ENCODE assay signal across 22 mouse cellular contexts in the genomic region with DNA sequence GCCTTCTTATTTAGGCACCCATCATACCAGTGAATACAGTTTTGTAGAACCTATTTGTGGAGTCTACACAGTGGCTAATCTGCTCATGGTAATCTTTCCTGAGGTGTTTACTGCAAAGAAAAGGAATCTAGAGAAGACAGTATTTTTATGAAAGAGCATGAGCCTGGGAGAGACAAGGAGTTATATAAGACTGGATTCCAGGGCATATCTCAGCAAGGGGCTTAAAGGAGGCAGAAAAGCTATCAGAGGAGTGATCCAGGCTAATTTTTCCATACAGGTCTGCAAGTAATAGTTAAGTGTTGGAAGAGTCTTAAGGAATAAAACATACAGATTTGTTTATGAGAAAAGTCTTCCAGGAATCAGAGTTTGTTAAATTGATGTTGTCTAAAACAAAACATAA.
"Had no signal": no experiment of that assay in that cellular context is flagged by ENCODE, and none has a peak within 500 bp of the region (broad histone marks: within the 10 kb centered on the region; RNA-seq: fewer than 3 reads in every experiment).

No protein-coding gene starts in this region.

- ATAC-seq: hindbrain, embryonic 16.5 days; hindbrain, postnatal 0 days; inflammation-experienced regulatory T-cells, adult 6 months; intestine, embryonic 15.5 days; intestine, embryonic 16.5 days; intestine, postnatal 0 days had no signal

- DNase-seq: heart, postnatal 10 days; heart, postnatal 14 days; heart, postnatal 36 days; heart, postnatal 4 days; kidney, adult 11 months; kidney, adult 18-20 months; kidney, adult 2 months; kidney, adult 8-10 months; kidney, adult 9 months; kidney, postnatal 10 days; kidney, postnatal 14 days; kidney, postnatal 25 days; kidney, postnatal 36 days; kidney, postnatal 4 days; layer of hippocampus, adult 9-11 months; layer of hippocampus, postnatal 36 days had no signal
